Mouse (Mus musculus): ENCODE measurements around the gene Pacsin2.
A peak's percentile ranks its signal among the peaks of the same experiment; 100 is the strongest.

The Pacsin2 gene

DNA sequence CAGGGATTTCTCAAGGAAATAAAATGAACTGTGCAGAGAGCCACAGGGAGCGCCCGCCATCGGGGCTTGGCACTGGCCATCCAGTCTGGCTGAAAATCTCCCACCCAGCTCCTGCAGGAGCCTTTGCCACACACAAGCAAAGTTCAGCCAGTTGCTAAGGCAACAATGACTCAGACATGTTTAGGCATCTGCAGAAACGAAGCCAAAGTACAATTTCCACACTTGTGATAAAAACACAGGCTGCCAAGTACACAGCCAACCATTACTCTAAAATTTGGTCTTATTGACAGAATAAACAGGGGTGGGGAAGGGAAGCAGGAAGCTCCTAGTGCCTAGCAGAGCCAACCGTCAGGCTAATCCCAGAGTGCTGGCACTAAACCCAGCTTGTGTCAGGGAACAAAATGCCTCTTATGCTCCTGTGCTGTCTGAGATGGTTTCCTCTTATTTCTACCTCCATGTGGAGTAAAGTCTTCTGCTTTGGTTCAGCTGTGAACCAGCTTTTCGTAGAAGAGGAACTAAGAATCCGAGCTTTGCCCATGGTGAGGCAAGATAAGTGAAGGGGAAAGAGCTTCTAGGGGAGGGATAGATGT, 12.7 kb downstream of the Pacsin2 start:
- peak; percentile 87 for DNase-seq (ENCODE audit: low read depth, low spot score)

DNA sequence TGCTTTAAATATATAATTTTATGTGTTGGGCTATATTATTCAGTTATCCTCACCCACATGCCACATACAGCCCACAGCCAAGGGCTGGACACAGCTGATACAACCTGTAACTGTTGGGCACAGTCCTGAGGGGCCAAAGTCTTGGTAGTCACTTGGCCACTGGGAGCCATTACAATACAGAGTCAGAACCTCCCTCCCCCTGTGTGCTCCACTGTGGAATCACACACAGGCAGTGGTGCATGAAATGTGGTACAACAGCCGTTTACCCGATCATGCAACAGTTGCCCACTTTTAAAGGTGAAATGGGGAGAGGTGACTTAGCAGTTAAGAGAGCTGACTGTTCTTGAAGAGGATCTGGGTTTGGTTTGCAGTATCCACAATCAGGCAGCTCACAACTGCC, 14.4 kb downstream of the Pacsin2 start:
- no peak for DNase-seq (ENCODE audit: low read depth, low spot score)

DNA sequence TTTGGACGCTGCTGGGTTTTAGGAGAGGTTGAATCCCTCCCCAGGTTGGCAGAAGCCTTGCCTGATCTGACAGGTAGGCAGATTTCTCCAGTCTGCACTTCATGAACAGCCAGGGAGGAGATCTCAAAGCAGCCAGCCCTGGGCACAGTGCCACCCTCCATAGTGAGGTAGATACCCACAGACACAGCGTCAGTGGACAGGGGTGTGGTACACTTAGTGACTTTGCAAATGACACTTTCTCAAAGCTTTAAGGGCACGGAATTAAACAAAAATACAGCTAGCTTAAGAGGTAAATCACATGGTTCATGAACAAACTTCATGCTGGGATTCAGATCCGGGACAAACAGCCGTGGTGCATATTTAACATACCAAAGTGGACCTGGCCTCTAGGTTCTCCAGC, 15.8 kb downstream of the Pacsin2 start:
- DNase-seq (ENCODE audit: low read depth, low spot score), result no peak

DNA sequence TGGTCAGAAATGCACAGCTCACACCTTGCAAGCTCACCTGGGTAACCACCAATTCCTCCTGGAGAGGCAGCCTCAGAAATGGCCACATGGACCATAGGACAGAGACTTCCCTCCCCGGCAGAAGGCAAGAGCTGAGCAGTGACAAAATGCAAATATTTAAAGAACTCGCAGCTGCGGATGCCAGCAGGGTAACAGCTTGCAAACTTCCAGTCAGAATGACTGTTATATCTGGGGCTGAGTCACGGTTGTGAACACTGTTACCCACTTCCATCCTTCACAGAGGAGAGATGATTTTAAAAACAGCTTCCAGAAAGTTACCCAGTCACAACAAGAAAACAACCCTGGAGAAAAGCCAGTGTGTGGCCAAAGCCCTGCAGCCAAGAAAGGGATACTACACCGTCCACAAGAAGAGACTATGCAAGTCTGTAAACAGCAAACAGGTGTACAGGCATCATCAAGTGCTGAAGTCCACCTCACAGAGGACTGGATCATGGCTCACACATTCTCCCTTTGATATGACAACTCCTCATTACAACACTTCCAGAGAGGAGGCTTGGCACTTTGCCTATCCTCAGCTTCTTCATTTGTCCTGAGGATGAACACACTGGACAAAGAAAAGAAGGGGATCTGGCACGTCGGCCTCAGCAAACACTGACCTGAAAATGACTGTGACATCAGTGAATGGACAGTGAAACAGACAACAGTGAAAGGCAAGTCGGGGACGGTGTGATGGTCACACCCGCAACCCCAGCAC, 16.4 kb downstream of the Pacsin2 start:
- DNase-seq (ENCODE audit: low read depth, low spot score), result peak; percentile 90

DNA sequence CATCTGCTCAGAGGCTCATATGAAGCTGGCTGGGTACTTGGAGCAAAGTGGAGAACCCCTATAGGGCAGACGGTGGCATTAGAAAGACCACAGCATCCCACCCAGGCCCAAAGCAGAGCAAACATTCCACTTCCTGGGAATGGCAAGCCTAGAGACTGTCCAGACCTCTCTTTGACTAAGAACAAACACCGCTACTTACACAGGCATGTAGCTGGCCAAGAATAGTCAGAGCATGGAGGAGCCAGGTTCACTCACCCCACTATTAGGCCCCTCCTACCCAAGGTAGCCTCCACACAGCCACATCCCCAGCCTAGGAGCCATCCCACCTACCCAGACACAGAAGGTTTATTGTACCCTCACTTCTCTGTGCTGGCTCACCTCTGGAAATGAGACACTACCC, 18.5 kb downstream of the Pacsin2 start:
- DNase-seq (ENCODE audit: low read depth, low spot score), result no peak

DNA sequence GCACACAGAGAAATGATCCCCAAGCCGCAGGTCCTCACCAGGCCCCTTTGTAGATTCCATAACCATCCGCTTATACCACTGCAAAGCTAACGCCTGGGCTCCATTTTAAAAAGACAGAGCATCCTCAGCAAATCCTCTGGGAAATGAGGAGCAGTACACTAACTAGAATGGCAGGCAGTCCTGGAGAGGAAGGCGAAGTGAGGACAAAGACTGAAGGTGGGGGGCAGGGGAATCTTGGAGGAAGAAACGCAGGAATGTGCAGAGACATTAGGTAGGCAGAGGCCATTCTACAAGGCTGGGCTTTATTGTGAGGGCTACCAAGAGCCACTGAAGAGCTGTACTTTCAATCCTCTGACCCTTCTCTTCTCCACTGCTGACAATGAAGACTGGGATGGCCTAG, 19.0 kb downstream of the Pacsin2 start:
- DNase-seq (ENCODE audit: low read depth, low spot score), result no peak

DNA sequence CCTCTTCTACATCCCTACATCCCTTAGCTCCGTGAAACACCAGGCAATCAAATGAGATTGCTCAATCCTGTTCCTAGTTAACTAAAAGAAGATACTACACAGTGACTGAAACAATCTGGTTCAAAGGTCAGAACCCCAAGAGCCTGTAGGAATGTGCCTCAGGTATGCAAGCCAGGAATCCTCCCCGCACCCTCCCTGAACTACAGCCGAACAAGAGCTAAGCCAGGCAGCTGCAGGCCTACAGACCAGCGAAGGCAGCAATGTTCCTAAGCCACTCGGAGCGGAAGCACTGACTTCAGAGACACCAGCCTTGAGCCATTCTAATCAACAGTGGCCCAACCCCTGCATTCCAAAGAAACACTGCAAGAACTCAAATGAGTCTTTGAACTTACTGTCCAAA, 20.0 kb downstream of the Pacsin2 start:
- no peak for DNase-seq (ENCODE audit: low read depth, low spot score)

DNA sequence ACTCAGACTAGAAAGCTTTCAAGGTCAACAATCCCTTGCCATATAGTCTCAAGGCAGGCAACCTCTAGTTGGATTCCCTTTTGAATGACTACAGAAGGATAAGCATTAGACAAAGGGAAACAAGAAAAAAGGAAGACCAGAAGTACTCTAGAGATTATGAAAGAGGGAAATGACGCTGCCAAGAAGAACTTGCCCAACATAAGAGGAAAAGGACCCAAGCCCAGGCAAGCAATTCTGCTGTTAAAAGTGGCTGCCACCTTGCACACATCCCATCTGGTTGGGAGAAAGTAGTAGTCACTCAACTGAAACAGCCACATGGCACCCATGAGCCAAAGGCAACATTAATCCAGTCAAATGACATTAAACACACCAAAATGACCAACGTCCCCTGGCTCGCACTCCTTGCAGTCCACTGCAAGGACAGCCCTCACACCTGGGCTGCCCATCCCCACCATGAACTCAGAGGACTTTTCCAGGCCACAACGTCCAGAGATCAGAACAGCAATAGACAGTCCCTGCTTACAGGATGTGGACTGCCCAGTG, 21.8 kb downstream of the Pacsin2 start:
- DNase-seq (ENCODE audit: low read depth, low spot score), result no peak

DNA sequence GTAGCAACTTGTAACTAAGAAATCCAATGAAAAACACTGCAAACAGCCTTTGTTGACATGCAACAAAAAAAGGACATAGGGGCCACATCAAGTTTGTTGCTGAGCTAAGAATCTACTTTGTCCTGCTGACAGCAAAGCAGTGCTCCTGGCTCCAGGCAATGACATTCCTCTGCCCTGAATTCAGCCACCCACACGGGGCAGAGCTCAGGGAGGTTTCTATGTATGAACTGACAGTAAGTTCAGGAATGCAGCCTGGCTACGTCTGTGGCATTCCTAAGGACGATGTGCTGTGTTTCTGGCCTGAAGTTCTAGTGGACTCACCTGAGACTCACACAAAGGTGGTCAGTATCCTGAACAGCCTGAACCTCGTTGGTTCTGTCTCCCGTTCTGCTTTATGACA, 23.7 kb downstream of the Pacsin2 start:
- DNase-seq (ENCODE audit: low read depth, low spot score), result no peak

DNA sequence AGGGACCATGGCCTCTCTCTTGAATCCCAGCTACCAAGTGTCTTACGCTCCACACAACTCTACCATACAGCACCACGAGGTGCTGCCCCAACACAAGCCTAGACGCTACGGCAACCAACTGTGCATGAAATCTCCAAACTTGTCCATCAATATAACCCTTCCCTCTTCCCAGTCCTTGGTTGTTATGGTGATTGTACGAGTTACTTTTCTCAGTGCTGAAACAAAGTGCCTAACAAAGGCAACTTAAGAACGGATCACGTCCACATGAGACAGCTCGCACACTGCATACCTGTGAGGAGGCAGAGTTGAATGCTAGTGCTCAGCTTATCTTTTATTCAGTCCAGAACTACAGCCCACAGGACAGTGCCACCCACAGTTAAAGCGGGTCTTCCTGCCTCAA, 27.9 kb downstream of the Pacsin2 start:
- no peak for DNase-seq (ENCODE audit: low read depth, low spot score)

DNA sequence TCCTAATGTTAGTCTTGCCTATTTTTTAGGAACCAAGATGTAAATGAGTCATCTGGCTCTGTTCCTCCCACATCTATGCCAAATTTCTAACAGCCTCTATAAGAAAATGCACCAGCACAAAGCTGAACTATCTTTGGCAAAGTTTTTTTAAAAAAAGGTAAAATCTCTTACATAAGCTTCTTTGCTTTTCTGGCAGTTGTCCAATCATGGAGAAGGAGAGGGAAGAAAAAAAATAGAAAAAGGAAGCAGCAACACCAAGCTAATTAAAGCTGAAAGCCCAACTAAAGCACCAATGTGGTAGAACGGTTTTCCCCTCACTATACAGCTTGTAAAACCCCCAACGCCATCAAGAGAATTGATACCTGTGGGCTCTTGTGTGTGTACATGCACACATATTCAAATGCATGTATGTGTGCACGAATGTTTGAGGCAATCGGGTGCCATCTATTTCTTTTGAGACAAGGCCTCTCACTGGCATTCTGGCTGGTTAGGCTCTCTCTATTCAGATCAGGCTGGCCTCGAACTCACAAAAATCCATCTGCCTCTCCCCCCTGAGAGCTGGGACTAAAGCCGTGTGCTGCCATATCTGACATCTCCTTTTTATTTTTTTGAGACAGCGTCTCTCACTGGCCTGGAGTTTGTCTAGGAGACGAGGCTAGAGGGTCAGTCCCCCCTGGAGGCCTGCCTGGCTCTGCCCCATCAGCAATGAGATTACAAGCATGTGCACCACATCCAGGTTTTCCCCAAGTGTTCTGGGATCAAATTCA, 28.9 kb downstream of the Pacsin2 start:
- peak; percentile 91 for DNase-seq (ENCODE audit: low read depth, low spot score)

DNA sequence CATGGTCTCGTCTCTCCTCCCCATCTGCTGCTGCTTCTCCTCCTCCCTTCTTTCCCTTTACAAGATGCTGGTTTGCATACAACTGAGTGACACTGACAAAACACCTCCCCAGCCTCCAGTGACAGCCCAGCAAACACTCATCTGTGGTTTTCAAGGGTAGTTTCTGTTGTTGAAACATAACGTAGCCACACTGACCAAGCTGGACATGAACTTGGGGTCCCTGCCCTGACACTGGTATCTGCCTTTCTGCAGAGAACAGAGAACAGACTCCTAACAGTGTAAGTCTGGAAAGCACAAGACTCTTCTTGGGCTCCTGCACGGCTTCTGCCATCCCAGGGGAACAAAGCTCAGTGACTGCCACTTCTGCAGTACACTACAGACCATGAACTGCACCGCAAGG, 29.7 kb downstream of the Pacsin2 start:
- no peak for DNase-seq (ENCODE audit: low read depth, low spot score)

DNA sequence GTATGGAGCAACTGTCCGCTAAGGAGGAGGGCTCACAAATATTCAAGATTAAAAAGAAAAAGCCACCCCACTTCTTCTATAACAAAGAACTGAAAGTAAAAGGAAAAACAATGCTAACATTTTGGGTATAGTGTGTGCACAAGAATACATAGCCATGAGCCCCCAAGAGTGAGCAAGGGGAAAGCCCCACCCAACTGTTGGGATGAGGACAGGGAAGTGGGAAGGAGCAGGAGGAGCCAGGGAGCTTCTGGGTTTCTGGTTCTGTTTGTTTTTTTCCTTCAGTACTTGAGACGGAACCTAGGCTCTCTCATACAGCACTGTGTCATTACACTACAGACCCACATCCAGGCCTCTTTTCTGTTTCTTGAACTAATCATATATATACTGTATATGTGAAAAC, 31.1 kb downstream of the Pacsin2 start:
- no peak for DNase-seq (ENCODE audit: low read depth, low spot score)

DNA sequence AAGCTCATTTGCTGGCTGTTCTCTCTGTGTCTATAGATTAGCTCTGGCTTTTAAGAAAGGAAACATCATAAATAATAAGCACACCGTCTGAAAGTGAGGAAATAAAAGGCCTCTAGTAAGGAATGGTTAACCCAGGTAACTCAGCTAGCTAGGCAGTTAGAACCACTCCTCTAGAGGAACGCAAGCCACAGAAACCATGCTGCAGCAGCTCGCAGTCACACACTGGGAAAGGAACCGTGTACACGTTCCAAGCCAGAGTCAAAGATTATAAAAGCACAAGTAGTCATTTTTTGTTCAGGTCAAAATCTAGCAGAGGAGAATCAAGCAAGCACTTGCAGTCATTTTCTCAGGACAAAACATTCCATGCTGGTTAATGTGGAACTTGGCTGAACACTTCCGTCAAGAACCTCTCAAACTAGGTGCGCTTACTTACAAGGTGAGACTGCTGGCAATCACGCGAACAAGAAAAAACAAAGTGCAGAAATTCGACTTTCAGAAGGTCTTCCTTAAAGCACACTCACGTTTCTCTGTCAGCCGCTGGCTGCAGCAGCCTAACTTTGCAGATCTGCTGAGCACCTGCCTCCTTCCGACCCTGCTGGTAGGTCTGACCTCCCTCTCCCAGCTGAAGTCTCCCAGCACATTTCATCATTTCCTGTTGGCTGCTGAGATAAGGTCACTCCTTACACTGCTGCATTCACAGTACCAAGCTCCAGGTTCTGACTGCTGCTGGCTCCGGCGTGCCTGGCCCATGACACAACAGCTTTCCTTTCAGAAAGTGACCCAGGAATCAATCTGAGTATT, 32.0 kb downstream of the Pacsin2 start:
- DNase-seq (ENCODE audit: low read depth, low spot score), result peak; percentile 51

DNA sequence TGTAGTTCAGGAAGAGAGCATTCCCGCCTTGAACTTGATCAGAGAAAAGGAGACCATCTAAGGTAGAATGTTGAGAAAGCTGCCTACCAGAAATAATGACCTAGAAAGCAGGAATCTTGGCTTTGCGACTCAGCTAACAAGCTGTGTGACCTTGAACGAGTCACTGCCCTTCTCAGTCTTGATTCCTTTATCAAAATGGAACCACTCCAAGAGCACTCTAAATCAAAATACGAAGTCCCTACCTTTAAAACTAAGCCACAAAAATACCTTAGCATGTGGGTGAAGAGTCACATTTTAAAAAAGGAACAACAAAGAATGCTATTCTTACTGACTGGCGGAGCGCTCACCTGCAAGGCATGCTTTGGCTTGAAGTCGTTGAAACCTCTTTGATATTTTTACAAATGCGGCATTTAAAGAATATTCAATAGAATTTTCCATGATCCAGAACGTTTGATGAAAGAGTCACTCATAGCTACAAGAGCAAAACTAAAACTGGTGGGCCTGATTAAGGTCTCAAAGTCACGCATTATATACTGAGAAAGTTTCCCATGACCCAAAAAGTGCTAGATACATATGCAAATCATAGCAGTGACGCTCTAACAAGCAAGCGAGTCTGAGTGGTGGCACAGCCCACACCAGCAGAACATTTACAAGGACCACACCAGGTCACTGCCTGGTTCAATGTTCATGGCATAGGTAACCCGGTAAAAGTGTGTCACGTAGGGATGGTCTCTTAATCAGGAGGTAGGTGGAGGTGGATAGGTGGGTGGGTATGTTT, 33.2 kb downstream of the Pacsin2 start:
- no peak for DNase-seq (ENCODE audit: low read depth, low spot score)

DNA sequence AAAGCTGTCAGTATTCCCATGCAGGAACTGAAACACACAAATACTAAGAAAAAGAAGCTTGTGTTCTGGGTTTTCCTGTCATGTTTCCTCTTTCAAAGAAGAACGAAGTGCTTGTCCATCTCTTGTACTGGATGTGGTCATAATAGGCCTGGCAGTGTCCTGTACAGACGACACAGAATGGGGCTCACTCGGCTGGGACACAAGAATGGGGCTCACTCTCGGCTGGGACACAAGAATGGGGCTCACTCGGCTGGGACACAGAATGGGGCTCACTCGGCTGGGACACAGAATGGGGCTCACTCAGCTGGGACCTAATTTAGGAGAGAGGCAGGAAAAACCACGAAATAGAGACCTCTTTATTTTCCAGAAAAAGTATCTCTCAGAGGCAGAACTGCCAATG, 34.0 kb downstream of the Pacsin2 start:
- DNase-seq (ENCODE audit: low read depth, low spot score), result no peak

DNA sequence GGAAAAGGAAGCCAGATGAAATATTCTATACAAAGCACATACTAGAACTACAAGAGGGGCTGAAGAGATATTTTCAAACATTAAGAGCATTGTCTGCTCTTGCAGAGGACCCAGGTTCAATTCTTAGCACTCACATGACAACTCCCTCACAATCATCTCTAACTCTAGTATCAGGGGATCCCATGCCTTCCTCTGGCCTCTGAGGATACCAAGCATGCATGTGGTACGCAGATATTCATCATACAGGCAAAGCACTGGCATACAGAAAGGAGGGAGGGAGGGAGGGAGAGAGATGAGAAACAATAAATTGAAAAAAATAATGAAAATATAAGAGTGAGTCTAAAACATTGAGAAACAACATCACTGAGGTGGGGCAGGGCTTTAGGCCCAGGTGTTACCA, 35.8 kb downstream of the Pacsin2 start:
- no peak for DNase-seq (ENCODE audit: low read depth, low spot score)

DNA sequence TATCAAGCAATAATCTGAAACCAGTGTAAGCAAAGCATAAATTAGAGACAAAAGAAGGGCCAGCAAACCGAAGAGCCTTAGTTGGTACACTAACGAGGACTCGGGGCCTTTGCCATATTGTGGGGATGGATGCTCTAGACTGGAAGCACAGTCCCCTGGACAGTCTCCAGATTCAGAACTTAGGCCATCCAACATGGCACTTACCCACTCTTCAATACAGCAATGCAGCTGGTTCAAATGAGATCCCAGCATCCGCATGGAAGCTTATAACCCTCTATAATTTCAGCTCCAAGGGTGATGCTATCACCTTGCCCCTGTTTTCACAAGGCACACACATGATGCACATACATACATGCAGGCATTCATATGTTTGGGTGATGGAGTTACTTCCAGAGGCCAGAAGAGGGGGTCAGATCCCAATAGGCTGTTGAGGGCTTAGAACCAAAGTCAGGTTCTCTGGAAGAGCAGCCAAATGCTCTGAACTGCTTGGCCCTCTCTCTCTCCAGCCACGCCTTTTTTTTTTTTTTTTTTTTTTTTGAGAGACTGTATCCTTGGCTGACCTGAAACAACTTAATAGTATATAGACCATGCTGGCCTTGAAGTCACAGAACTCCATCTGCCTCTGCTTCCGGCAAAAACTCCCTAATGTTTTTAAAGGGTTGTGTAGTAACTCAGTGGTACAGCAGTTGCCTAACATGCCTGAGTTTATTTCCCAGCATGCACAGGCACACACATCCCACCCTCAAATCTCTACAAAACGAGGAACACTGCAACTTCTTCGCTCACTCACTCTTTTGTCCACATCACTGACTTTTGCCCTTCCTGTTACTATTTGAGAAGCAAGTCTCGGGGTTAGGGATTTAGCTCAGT, 36.9 kb downstream of the Pacsin2 start:
- no peak for DNase-seq (ENCODE audit: low read depth, low spot score)

DNA sequence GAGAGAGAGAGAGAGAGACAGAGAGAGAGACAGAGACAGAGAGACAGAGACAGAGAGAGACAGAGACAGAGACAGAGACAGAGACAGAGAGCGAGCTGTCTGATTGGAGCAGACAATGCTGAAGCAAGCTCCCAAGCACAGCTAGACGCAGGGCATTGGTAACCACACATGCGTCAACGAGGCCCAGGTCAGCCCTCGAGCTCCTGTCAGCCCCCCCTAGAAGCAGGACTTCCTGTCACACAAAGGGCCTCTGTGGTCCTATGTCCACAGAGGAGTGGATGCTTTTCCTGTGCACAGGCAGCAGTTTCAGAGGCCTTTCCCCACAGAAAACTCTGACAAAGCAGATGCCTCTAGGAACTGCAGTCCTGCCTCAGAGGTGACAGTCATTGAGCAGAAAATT, 38.6 kb downstream of the Pacsin2 start:
- no peak for DNase-seq (ENCODE audit: low read depth, low spot score)

DNA sequence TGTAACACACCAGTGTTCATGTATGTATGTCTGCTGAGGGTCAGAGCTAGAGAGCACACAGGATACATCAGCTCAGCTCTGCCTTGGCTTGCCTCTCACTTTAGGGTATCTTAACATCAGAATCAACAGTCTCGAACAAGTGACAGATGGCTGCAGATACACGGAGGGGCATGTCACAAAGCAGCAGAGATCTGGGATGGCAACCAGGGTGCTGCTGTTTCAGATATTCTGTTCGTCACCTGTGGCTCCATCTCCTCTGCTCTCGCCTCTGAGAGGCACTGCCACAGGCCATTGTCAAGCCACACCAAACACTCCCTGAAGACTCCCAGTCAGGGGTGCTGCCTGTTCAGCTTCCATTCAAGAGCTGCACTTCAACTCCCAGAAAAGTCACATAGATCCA, 39.1 kb downstream of the Pacsin2 start:
- no peak for DNase-seq (ENCODE audit: low read depth, low spot score)

All from brain, adult 2 months (tissue).